Mouse (Mus musculus) lung, postnatal 0 days (tissue): ENCODE measurements around the gene Tnni3. TPM values are rescaled to one million over a fixed set of nuclear protein-coding genes. Genes with fewer than 3 reads are reported as not detected.

Experiments
- ATAC-seq: fragments of 200-750 bp; cut with Nextera tagmentation; 2 replicates; pipeline ENCODE4 v1.8.0; 2017; ENCODE audit warnings: moderate library complexity
- DNase-seq: peaks from one replicate; pipeline ENCODE4 v3.0.0-alpha.2; 2016; ENCODE audit warnings: low spot score
- H3K27ac ChIP-seq: fragments of 300-500 bp; sonication (generic); 2 replicates; pipeline ENCODE4 v1.5.1; 2014; ENCODE audit warnings: antibody characterized with exemption, mild to moderate bottlenecking, low read length, mixed read lengths
- H3K27me3 ChIP-seq: fragments of 300-500 bp; sonication (generic); replicated peaks from 2 replicates; pipeline ENCODE4 v1.6.1; 2014; ENCODE audit warnings: low read length, mixed read lengths; ENCODE audit not compliant: insufficient read depth
- H3K36me3 ChIP-seq: fragments of 300-500 bp; sonication (generic); 2 replicates; pipeline ENCODE4 v1.6.1; 2014; ENCODE audit warnings: low read length, mixed read lengths; ENCODE audit not compliant: insufficient read depth
- H3K4me1 ChIP-seq: fragments of 300-500 bp; sonication (generic); 2 replicates; pipeline ENCODE4 v1.6.1; 2014; ENCODE audit warnings: antibody characterized with exemption, low read depth, low read length, mixed read lengths; ENCODE audit not compliant: insufficient read depth
- H3K4me2 ChIP-seq: fragments of 300-500 bp; sonication (generic); replicated peaks from 2 replicates; pipeline ENCODE4 v1.6.1; 2014; ENCODE audit warnings: low read depth, mild to moderate bottlenecking, low read length, moderate library complexity, mixed read lengths
- H3K4me3 ChIP-seq: fragments of 300-500 bp; sonication (generic); 2 replicates; pipeline ENCODE4 v1.5.1; 2014; ENCODE audit warnings: low read depth, low read length
- H3K9ac ChIP-seq: fragments of 300-500 bp; sonication (generic); replicated peaks from 2 replicates; pipeline ENCODE4 v1.6.1; 2014; ENCODE audit warnings: low read depth, mild to moderate bottlenecking
- H3K9me3 ChIP-seq: fragments of 300-500 bp; sonication (generic); 2 replicates; pipeline ENCODE4 v1.6.1; 2016; ENCODE audit warnings: low read length, mixed read lengths
- CTCF ChIP-seq: IDR thresholded peaks from 2 replicates; pipeline ENCODE4 v1.5.1; 2016; ENCODE audit warnings: antibody characterized with exemption, mild to moderate bottlenecking
- EP300 ChIP-seq: IDR thresholded peaks from 2 replicates; pipeline ENCODE4 v1.6.1; 2016; ENCODE audit warnings: antibody characterized with exemption, mild to moderate bottlenecking, control low read depth
- WGBS: fragments of 180-500 bp; shearing (Covaris S2); extraction: QIAGEN DNeasy Blood & Tissue Kit; methylation state at CpG from one replicate; pipeline ENCODE4 v1.1.7; 2014; 5-methylcytosine and 5-hydroxymethylcytosine counted together
- polyA plus RNA-seq: library from polyadenylated mRNA; unstranded; fragments of >200 nt; fragmentation: Nextera tagmentation; extraction: Ambion mirVana; gene quantifications from 2 replicates; pipeline ENCODE4 v1.2.1, GENCODE M21; 2015

Tnni3 gene
- polyA plus RNA-seq, 1 experiment from 2014 or later = 81.3 TPM

- Histone ChIP-seq H3K4me1 (no peaks in the 10 kb centered on the region; the same call in 1 of the 2 replicates), H3K4me3 (no peak overlapping the region), H3K4me2 (no peak overlapping the region), H3K27me3 (no peaks in the 10 kb centered on the region), H3K27ac (no peak overlapping the region), H3K9me3 (no peaks in the 10 kb centered on the region), H3K36me3 (no peaks in the 10 kb centered on the region), H3K9ac (no peak overlapping the region)
- 67% methylated on average over 6 of the region's 6 CpGs for WGBS
- TF ChIP-seq CTCF (no peak), EP300 (no peak)
- ATAC-seq = no peak
- DNase-seq = no peak
Measured at GRCm38 (mm10) chr7:4522292-4522691, 1.7 kb downstream of the Tnni3 start.

- DNase-seq (no peak), ATAC-seq (peak; percentile 27; the same call in 1 of the 2 replicates)
- TF ChIP-seq CTCF (peak; percentile 46), EP300 (no peak)
- Histone ChIP-seq H3K9me3 (no peaks in the 10 kb centered on the region), H3K36me3 (no peaks in the 10 kb centered on the region), H3K27me3 (no peaks in the 10 kb centered on the region), H3K27ac (no peak overlapping the region), H3K4me1 (no peaks in the 10 kb centered on the region), H3K4me3 (no peak overlapping the region), H3K4me2 (peak overlapping the region; percentile 36), H3K9ac (no peak overlapping the region)
- WGBS = 32% methylated on average over 31 of the region's 32 CpGs
Measured at GRCm38 (mm10) chr7:4521231-4522003, 2.6 kb downstream of the Tnni3 start.

GRCm38 (mm10) chr7:4518487-4518886, 5.5 kb downstream of the Tnni3 start:
- ATAC-seq = no peak

GRCm38 (mm10) chr7:4516332-4517050, 7.5 kb downstream of the Tnni3 start, which contains the start of gene Tnnt1:
TSS of gene Tnnt1 (minus strand) at chr7:4516382.
- DNase-seq (no peak), ATAC-seq (no peak)
- 32% methylated on average over 4 of the region's 4 CpGs for WGBS
- Histone ChIP-seq H3K27ac (no peak within 1 kb of the TSS), H3K36me3 (no peaks in the 10 kb centered on the region), H3K4me2 (no peak within 1 kb of the TSS), H3K4me3 (no peak within 1 kb of the TSS), H3K9ac (no peak within 1 kb of the TSS), H3K27me3 (no peaks in the 10 kb centered on the region), H3K9me3 (no peaks in the 10 kb centered on the region), H3K4me1 (no peaks in the 10 kb centered on the region)
- TF ChIP-seq EP300 (no peak), CTCF (no peak)

More at GRCm38 (mm10) chr7:4518487-4518886, 5.5 kb downstream of the Tnni3 start:
- WGBS = 40% methylated on average over 1 of the region's 1 CpGs
- H3K4me1 ChIP-seq = no peaks in the 10 kb centered on the region
- DNase-seq = no peak
- TF ChIP-seq EP300 (no peak), CTCF (no peak)
- H3K4me2 ChIP-seq = no peak overlapping the region
- no peak overlapping the region for H3K27ac ChIP-seq
- H3K4me3 ChIP-seq = no peak overlapping the region
- H3K9ac ChIP-seq = no peak overlapping the region
- no peaks in the 10 kb centered on the region for H3K27me3 ChIP-seq
- H3K9me3 ChIP-seq = no peaks in the 10 kb centered on the region
- no peaks in the 10 kb centered on the region for H3K36me3 ChIP-seq

- TF ChIP-seq EP300 (no peak), CTCF (no peak)
- no peak for DNase-seq
- Histone ChIP-seq H3K9me3 (no peaks in the 10 kb centered on the region), H3K4me2 (no peak overlapping the region), H3K27me3 (no peaks in the 10 kb centered on the region), H3K9ac (no peak overlapping the region), H3K36me3 (no peaks in the 10 kb centered on the region), H3K27ac (no peak overlapping the region), H3K4me3 (no peak overlapping the region), H3K4me1 (no peaks in the 10 kb centered on the region)
- no peak for ATAC-seq
- 55% methylated on average over 6 of the region's 6 CpGs for WGBS
Measured at GRCm38 (mm10) chr7:4515853-4516252, 8.2 kb downstream of the Tnni3 start.
